Mouse (Mus musculus) embryonic facial prominence, embryonic 10.5 days (tissue): ENCODE measurements around the gene Cxcl3. TPM values are rescaled to one million over a fixed set of nuclear protein-coding genes. Genes with fewer than 3 reads are reported as not detected.

Experiments
- DNase-seq: peaks from one replicate; pipeline ENCODE4 v3.0.0-alpha.2; 2017; ENCODE audit warnings: low spot score
- H3K27ac ChIP-seq: fragments of 300-500 bp; sonication (generic); replicated peaks from 2 replicates; pipeline ENCODE4 v1.5.1; 2016; ENCODE audit warnings: mild to moderate bottlenecking
- H3K27me3 ChIP-seq: fragments of 300-500 bp; sonication (generic); replicated peaks from 2 replicates; pipeline ENCODE4 v1.6.1; 2016; ENCODE audit warnings: low read depth, mild to moderate bottlenecking; ENCODE audit not compliant: poor library complexity, severe bottlenecking
- H3K36me3 ChIP-seq: fragments of 300-500 bp; sonication (generic); replicated peaks from 2 replicates; pipeline ENCODE4 v1.6.1; 2016; ENCODE audit warnings: mild to moderate bottlenecking, moderate library complexity
- H3K4me1 ChIP-seq: fragments of 300-500 bp; sonication (generic); 2 replicates; pipeline ENCODE4 v1.6.1; 2016
- H3K4me3 ChIP-seq: fragments of 300-500 bp; sonication (generic); 2 replicates; pipeline ENCODE4 v1.5.1; 2016; ENCODE audit warnings: mild to moderate bottlenecking, moderate library complexity
- H3K9me3 ChIP-seq: fragments of 300-500 bp; sonication (generic); 2 replicates; pipeline ENCODE4 v1.6.1; 2016; ENCODE audit warnings: mild to moderate bottlenecking
- WGBS: fragments of 180-500 bp; shearing (Covaris S2); methylation state at CpG from one replicate; pipeline ENCODE4 v1.1.7; 2016; 5-methylcytosine and 5-hydroxymethylcytosine counted together
- polyA plus RNA-seq: library from polyadenylated mRNA; unstranded; fragments of >200 nt; fragmentation: Nextera tagmentation; extraction: Ambion mirVana; gene quantifications from 2 replicates; pipeline ENCODE4 v1.2.1, GENCODE M21; 2016

Cxcl3 gene
- 0.15 TPM in 1 of 2 replicates, not detected in the other for polyA plus RNA-seq

GRCm38 (mm10) chr5:90785659-90786588 lies at the start of gene Cxcl3:
TSS of gene Cxcl3 (plus strand) at chr5:90786103.
- peaks cover 8% of the 10 kb centered on the region for H3K4me1 ChIP-seq
- peak within 1 kb of the TSS; percentile 56 for H3K4me3 ChIP-seq
- 14% methylated on average over 26 of the region's 26 CpGs for WGBS
- H3K27ac ChIP-seq, result no peak within 1 kb of the TSS
- H3K27me3 ChIP-seq, result peaks cover 7% of the 10 kb centered on the region
- no peaks in the 10 kb centered on the region for H3K9me3 ChIP-seq
- peak; percentile 54 for DNase-seq
- H3K36me3 ChIP-seq, result no peaks in the 10 kb centered on the region

GRCm38 (mm10) chr5:90742029-90742428 lies 43.9 kb upstream of the Cxcl3 start:
- Histone ChIP-seq H3K4me3 (no peak overlapping the region), H3K27ac (no peak overlapping the region), H3K27me3 (no peaks in the 10 kb centered on the region), H3K4me1 (no peaks in the 10 kb centered on the region), H3K36me3 (no peaks in the 10 kb centered on the region), H3K9me3 (no peaks in the 10 kb centered on the region)
- WGBS, result 71% methylated on average over 4 of the region's 4 CpGs
- no peak for DNase-seq

DNA sequence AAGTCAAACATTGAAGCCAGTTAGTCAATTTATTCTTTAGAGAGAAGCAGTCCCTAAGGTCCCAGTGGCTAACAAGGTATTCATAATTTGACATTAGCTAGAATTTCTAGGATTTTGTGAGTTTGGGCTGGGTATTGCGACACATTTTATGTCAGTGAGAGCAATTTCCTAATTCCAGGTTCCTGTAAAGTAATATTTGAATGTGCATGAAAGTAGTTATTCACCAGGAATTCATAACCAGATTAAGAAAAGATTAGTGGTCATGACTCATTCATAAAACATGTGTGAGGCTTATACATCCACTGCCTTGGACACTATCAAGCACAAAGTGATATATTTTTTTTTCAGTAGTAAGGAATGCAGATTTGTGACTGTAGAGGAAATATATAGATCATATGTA lies 32.0 kb upstream of the Cxcl3 start:
- Histone ChIP-seq H3K4me3 (no peak overlapping the region), H3K36me3 (no peaks in the 10 kb centered on the region), H3K9me3 (no peaks in the 10 kb centered on the region), H3K27ac (no peak overlapping the region), H3K27me3 (peaks cover 16% of the 10 kb centered on the region), H3K4me1 (peaks cover 27% of the 10 kb centered on the region)
- DNase-seq, result no peak
- 97% methylated on average over 1 of the region's 1 CpGs for WGBS

DNA sequence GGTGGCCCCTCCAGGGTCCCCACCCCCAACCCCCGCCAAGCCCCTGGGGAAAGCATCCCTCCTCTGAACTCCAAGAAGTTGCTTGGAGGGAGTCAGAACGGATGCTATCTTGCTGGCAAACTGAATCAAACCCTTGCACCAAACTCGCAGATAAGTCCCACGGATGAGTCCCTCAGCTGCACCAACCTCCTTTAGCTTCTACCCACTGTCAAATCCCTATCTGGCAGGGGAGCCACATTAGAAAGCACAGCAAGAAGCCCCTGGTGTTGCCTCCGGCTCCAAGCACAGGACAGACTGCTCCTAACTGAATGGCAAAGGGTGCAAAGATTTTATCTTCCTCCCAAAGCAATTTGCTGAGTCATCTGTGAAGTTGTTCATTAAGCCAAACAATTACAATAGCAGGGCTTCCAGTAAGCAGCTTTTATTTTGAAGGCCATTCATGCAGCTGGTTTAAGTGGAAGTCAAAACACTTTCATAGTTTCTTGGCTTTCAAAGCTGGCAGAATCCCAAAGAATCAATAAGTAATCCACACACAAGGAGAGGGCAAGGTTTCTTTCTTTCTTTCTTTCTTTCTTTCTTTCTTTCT lies 27.8 kb upstream of the Cxcl3 start:
- DNase-seq, result no peak
- H3K4me3 ChIP-seq, result no peak overlapping the region
- no peak overlapping the region for H3K27ac ChIP-seq
- peaks cover 35% of the 10 kb centered on the region for H3K4me1 ChIP-seq
- 30% methylated on average over 5 of the region's 5 CpGs for whole genome bisulfite sequencing
- no peaks in the 10 kb centered on the region for H3K36me3 ChIP-seq
- H3K9me3 ChIP-seq, result no peaks in the 10 kb centered on the region
- H3K27me3 ChIP-seq, result peaks cover 39% of the 10 kb centered on the region

GRCm38 (mm10) chr5:90759077-90760065 lies 26.5 kb upstream of the Cxcl3 start, which contains the start of gene Cxcl5:
TSS of gene Cxcl5 (plus strand) at chr5:90759360.
- H3K27me3 ChIP-seq, result peaks cover 39% of the 10 kb centered on the region
- H3K4me3 ChIP-seq, result peak within 1 kb of the TSS; percentile 58
- H3K27ac ChIP-seq, result no peak within 1 kb of the TSS; the same call in 1 of the 2 replicates
- peak; percentile 49 for DNase-seq
- no peaks in the 10 kb centered on the region for H3K9me3 ChIP-seq
- 4% methylated on average over 32 of the region's 32 CpGs for WGBS
- no peaks in the 10 kb centered on the region for H3K36me3 ChIP-seq
- peaks cover 35% of the 10 kb centered on the region for H3K4me1 ChIP-seq

- H3K27me3 ChIP-seq, result peaks cover 39% of the 10 kb centered on the region
- DNase-seq, result no peak
- no peaks in the 10 kb centered on the region for H3K36me3 ChIP-seq
- no peaks in the 10 kb centered on the region for H3K9me3 ChIP-seq
- 57% methylated on average over 4 of the region's 4 CpGs for WGBS
- no peak overlapping the region for H3K27ac ChIP-seq
- H3K4me1 ChIP-seq, result peaks cover 34% of the 10 kb centered on the region
- no peak overlapping the region for H3K4me3 ChIP-seq
These were observed 25.6 kb upstream of the Cxcl3 start for GRCm38 (mm10) chr5:90760303-90760702.

GRCm38 (mm10) chr5:90760844-90761243 lies 25.1 kb upstream of the Cxcl3 start:
- Histone ChIP-seq H3K4me1 (peaks cover 33% of the 10 kb centered on the region), H3K4me3 (no peak overlapping the region), H3K9me3 (no peaks in the 10 kb centered on the region), H3K27ac (no peak overlapping the region), H3K36me3 (no peaks in the 10 kb centered on the region), H3K27me3 (peaks cover 39% of the 10 kb centered on the region)
- no peak for DNase-seq
- WGBS, result 91% methylated on average over 2 of the region's 2 CpGs

DNA sequence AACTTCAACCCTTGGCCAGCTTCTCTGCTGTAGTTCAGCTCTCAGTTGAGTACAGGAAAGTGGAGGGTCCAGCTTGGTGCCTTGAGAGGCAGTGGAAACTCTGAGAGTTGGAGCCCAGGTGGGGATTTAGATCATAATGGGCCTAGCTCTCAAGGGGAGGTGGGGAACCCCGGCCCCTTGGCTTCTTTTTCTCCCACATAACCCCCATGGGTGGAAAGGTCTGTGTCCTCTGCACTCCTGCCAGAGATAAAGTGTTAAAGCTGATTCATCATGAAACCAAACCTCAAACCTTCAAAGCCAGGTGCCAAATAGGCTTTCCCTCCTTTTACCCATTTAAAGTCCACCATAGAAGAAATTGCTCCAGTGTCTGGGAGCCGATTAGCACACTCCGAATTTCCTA lies 24.1 kb upstream of the Cxcl3 start:
- peaks cover 25% of the 10 kb centered on the region for H3K4me1 ChIP-seq
- H3K9me3 ChIP-seq, result no peaks in the 10 kb centered on the region
- 89% methylated on average over 3 of the region's 3 CpGs for WGBS

GRCm38 (mm10) chr5:90763912-90764665 lies 21.8 kb upstream of the Cxcl3 start:
- Histone ChIP-seq H3K4me1 (peaks cover 6% of the 10 kb centered on the region), H3K27me3 (peaks cover 22% of the 10 kb centered on the region), H3K36me3 (no peaks in the 10 kb centered on the region), H3K9me3 (no peaks in the 10 kb centered on the region), H3K4me3 (no peak overlapping the region), H3K27ac (no peak overlapping the region)
- no peak for DNase-seq
- 75% methylated on average over 12 of the region's 12 CpGs for WGBS

More for the DNA sequence above, 24.1 kb upstream of the Cxcl3 start:
- Histone ChIP-seq H3K27me3 (peaks cover 39% of the 10 kb centered on the region), H3K36me3 (no peaks in the 10 kb centered on the region), H3K4me3 (no peak overlapping the region), H3K27ac (no peak overlapping the region)
- no peak for DNase-seq

- Histone ChIP-seq H3K36me3 (no peaks in the 10 kb centered on the region), H3K27ac (no peak overlapping the region), H3K9me3 (no peaks in the 10 kb centered on the region), H3K4me1 (no peaks in the 10 kb centered on the region), H3K4me3 (no peak overlapping the region), H3K27me3 (peaks cover 7% of the 10 kb centered on the region; the same call in 1 of the 2 replicates)
- WGBS, result 73% methylated on average over 8 of the region's 8 CpGs
- DNase-seq, result no peak
These were observed 19.9 kb upstream of the Cxcl3 start for GRCm38 (mm10) chr5:90765821-90766606.

- Histone ChIP-seq H3K9me3 (no peaks in the 10 kb centered on the region), H3K36me3 (no peaks in the 10 kb centered on the region), H3K27ac (no peak within 1 kb of the TSS), H3K27me3 (no peaks in the 10 kb centered on the region), H3K4me3 (no peak within 1 kb of the TSS), H3K4me1 (no peaks in the 10 kb centered on the region)
- DNase-seq, result no peak
- WGBS, result 66% methylated on average over 3 of the region's 3 CpGs
These were observed 17.7 kb upstream of the Cxcl3 start, which contains the start of gene Ppbp for GRCm38 (mm10) chr5:90768218-90768617. TSS of gene Ppbp (plus strand) at chr5:90768518.
